Mouse (Mus musculus): Measurements from ENCODE around the gene Disp1.

The Disp1 gene

DNA sequence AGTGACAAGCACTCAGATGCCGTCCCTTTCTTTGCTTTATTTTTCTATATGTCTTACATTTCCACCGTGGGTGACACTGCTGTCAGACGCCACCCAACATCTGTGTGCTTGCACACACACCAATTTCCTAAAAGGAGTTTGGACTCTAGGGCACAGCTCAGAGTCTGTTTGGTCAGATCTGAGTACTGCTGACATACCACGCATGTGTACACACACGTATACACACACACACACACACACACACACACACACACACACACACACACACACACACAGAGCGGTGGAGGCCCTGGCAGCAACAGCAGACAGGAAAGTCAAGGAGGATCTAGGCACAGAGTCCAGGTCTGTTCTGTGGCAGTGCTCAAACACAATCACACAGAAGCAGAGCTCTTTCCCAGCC lies 61.1 kb downstream of the Disp1 start:
- no peak for DNase-seq

DNA sequence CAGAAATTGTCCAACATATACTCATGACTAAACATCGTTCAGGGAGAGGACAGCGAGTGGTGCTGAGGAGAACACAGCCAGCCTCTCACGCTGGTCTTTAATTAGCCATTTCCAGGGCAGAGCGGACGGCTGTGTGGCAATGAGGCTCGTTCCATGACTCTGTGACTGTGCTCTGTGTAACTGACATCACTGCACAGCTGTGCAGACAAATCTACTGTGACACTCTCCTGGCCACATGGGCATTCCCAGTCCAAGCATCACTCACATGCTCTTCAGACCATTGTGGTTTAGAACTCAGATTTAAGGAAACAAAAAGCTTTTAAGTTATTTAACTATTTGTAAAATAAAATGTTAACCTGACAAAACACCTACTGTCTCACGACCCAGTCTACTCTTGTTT lies 62.1 kb downstream of the Disp1 start:
- no peak for DNase-seq

GRCm38 (mm10) chr1:183155600-183155999 lies 65.7 kb downstream of the Disp1 start:
- DNase-seq, result no peak

DNA sequence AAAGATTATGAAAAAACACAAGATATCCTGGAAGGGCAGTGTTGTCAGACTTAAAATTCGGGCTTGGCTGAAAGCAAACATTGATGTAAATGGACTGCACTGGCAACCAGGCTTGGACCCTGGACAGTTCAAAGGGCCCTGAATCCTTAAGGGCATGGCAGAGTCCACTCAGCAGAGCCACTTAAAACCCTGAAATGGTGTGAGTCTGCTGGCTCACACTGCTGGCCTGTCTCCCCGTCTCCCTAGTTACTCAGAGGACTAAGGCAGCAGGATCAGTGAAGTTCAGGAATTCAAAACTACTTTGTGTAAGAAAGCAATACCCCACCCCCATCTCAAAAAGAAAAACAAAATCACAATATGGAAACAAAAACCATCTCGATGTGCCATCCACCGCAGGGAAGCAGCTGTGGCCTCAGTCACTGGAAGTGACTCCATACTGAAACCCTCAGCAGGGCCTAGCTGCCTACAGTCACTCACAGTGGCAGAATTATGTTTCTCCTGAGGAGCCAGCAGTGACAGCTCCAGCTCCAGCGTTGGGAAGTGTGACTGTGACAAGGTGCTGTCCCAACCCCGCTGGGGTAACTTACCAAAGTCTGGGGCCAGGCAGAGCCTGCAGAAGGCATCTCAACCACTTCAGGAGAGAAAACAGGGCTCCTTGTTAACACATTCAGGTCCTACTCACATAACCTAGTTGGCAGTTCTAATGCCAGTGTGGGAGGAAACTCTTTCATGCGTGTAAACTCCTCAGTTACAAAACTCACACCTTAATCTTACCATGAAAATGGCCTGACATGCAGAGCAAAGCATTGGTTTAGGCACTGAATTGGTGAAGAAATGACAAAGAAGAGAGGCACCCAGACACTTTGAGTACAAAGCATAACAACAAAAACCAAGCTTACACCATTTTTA lies 66.8 kb downstream of the Disp1 start:
- DNase-seq, result peak; percentile 13 to 50

DNA sequence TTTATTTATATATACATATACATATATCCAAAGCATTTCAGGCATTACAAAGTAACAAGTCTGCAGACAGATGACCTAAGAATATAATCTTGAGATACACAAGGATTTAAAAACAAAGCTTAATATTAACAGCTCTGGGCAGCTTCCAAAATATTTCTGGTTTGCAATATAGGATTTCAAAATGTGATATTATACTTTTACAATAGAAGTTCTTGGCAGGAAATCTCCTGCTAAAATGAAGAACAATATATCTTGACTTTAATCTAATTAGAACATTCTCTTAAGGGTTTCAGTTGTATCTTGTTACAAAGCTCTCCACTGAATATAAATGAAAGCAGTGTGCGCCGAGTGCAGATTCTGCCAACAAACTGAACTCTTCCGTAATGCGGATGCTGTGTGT lies 68.0 kb downstream of the Disp1 start:
- DNase-seq, result no peak

- no peak for DNase-seq
These were observed 69.6 kb downstream of the Disp1 start for GRCm38 (mm10) chr1:183151510-183152319.

DNA sequence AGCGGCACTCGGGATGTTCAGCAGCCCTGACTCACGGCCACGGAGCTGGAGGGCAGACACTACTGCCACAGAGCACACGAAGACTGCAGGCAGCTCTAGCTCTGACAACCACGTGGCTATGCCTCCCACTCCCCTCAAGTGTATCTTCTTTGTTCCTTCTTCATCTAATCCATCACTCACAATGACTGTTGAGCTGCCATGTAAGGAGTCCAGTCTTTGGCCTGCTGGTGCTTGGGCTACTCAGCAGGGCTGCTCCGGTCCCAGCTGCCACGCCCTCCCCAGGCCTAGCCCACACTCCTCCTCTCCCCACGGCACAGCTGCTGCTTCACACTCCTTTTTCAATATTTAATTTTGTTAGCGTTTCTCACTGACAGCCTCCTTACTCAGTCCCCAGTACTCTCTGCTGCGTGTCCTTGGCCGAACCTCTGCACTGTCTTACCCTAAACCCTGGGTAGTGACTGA lies 70.9 kb downstream of the Disp1 start:
- DNase-seq, result no peak

DNA sequence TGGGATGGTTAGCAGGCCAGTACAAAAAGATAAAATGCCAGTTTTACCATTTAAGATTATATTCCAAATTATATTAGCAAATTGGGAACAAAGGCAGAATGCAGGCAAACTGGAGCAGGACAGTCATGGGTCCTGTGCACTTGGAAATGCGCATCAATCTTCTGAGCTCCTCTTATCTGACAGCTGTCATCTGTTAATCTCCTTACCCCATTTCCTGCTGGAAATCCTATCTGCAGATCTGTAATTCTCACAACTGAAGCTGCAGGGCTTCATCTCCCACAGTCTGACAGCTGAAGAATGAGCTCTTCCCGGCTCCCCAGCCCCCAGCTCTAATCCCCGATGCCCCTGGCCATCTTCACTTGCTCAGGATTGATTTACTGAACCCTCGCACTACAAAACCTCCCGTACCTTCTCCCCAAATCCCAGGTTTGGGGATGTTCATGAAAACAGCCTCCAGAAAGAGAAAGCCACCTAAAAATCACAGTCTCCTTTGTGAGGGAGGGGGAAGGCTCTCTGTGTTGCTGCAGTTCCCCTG lies 71.7 kb downstream of the Disp1 start:
- no peak for DNase-seq

DNA sequence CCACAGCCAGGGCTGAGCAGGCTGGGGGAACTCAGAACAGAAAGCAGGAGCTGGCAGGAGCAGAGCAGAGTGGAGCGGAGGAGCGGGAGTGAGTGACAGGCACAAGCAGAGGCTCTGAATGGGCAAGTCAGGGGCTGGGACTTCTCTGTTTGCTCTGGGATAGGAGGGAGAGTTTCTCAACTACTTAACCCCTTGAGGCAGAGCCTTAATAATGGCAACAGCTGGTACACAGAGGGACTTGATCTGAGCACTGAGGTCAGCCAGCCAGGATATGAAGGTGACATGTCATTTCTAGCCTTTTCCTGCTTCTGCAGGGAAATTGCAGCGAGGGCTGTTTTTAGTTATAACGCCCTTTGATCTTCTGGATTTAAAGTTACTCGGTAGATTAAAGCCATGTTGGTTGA lies 73.9 kb downstream of the Disp1 start:
- peak; percentile 14 to 27 for DNase-seq

- no peak for DNase-seq
These were observed 74.5 kb downstream of the Disp1 start for GRCm38 (mm10) chr1:183146795-183147194.

DNA sequence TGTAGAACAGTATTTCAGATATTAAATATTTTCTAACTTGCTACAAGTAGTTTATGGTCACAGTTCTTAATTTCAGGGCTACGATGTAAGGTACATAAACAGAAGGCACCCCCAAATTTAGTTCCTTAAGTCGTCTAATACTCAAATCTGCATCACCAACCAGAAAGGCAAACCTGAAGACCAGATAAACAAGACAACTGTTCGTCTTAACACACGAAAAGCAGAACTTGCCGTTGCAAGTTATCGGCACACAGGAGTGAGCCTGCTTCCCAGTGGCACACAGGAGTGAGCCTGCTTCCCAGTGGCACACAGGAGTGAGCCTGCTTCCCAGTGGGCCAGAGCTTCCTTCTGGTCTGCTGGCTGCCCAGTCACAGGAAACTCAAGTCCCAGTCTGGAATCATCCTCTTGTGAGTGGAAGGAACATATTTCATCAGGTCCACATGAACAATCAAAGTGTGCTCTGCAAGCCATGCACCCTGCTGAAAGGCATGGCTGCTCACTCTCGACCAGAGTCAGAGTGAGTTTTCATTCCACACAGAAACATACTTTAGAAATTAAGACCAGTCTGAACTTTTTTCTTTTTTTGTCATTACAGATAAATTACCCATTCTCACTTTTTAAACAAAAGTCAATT lies 75.1 kb downstream of the Disp1 start:
- no peak for DNase-seq

- DNase-seq, result no peak
These were observed 76.6 kb downstream of the Disp1 start for GRCm38 (mm10) chr1:183144602-183145205.

GRCm38 (mm10) chr1:183143246-183143645 lies 78.1 kb downstream of the Disp1 start:
- no peak for DNase-seq

DNA sequence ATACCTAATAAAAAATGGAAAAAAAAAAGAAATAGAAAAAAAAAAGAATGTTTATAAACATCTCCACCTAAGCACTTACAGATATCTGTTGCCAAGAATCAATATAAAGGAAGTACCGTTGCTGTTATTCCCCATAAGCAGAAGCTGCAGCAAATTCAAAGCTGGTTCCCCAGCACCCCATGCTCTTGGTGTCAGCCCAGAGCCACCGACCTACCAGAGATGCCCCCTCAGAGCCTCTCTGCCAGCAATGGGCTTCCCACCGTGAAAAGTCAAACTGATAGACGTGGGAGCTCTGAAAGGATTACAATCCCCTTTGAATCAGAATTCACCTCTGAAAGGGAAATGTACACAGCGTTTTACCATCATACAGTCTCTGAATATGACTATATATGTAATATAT lies 78.8 kb downstream of the Disp1 start:
- no peak for DNase-seq

- DNase-seq, result no peak
These were observed 80.0 kb downstream of the Disp1 start for GRCm38 (mm10) chr1:183141329-183141728.

DNA sequence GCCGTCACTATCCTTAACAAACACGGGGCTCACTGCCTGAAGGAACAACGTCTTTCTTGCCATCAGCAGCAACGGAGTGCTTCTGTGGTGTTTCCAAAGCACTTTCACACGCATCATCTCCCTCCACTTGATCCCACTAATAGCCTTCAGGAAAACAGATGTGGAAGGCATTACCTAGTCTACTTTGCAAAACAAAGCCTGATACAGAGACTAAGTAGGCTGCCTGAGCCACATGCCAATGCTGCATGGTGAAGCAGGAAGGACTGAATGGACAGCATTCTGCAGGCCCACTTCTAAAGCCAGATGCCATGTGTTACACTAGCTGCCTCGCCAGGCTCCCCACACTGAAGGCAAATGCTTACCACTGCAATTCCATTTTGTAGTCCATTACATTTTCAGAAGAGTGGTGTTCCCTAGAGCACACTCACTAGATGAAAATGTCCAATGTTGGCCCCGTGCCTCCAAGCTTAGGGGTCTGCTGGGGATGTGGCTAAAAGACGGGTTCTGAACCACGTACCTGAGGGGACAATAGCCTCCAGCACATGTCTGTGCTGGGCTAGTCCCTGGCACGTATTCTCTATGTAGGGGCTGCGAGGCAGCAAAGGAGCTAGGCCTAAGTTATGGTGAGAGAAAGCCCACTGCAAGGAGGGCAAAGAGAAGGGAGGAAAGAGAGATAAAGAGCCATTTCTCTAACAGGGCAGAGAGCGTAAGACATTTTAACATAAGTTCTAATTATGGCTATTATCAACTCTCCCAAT lies 80.6 kb downstream of the Disp1 start:
- DNase-seq, result no peak

DNA sequence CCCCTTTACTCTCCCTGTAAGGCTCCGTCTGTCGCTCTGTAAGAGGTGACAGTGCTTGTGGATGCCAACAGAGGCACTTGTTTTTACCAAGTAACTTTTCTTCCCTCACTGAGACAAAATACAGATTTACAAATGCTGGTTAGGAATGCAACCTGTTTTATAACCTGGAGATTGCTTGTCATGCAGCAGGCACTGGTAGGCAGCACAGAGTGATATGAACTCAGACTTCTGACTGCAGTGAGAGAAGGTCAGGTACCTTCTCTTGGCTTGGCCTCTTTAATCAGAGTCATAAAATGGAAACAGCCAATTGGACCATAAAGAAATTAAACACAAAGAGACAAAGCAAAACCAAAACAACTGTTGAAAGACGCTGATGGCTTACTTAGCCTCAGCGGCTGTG lies 83.2 kb downstream of the Disp1 start:
- no peak for DNase-seq

- DNase-seq, result no peak
These were observed 86.9 kb downstream of the Disp1 start for GRCm38 (mm10) chr1:183134427-183134826.

- DNase-seq, result no peak
These were observed 87.9 kb downstream of the Disp1 start for GRCm38 (mm10) chr1:183133440-183133839.

DNA sequence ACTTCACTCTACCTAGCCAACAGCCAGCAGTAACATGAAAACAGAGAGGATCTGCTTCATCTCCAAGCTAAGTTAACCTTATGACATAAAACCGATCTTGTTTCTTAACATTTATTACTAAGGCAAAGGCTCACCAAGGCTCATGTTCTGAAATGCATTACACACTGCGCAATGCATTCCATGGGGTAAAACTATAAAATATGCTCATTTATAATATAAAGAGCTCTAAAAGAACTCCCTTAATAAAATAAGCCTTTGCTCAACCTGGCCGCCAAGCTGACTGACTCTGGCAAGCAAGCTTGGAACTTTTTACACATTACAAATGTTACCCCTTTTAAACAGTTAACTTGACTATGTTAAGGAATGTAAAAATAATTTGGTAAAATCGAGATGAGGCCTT lies 94.1 kb downstream of the Disp1 start:
- no peak for DNase-seq

- DNase-seq, result no peak
These were observed 97.6 kb downstream of the Disp1 start for GRCm38 (mm10) chr1:183123725-183124124.

DNA sequence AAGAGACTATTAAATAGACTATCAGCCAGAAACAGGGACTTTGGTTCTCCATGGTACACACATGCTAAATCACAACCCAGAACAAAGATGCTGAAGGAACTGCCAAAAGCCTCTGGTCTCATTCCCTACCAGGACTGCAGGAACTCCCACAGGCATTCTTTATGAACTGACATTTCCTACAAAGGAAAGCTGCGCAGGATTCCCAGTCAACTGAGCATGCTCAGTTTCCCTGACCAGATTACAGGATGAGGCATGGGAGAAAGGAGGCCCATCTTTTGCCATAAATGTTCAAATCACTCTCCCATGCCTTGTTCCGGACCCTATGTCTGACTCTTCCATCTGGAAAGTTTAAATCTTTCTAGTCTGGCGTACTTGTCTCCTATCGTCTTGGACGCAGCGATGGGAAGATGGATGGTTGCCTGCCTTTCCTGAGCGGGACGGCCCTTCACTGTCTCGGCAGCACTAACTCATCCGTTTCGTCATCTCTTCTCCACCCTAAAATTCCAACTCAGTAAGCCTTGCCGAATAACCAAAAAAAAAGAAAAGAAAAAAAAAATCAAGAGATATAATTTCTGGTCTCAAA lies 100.9 kb downstream of the Disp1 start:
- DNase-seq, result no peak

Measured in kidney, adult 8-10 months (tissue).